Mouse (Mus musculus) erythroblast, adult 5-6 weeks (primary cell): ENCODE results near the gene Thpo. TPM values are rescaled to one million over a fixed set of nuclear protein-coding genes. Genes with fewer than 3 reads are reported as not detected.

Source experiments
- ATAC-seq: replicated peaks from 2 replicates; pipeline ENCODE4 v1.8.0; 2016; ENCODE audit warnings: moderate number of reproducible peaks, mild to moderate bottlenecking, moderate TSS enrichment, inconsistent platforms; ENCODE audit not compliant: poor library complexity, low FRiP score, severe bottlenecking
- total RNA-seq, 2 experiments: library from RNA; stranded (forward) in 1 of 2; stranded (reverse) in 1 of 2; fragments of 150-400 nt in 1 of 2; fragments of 200-764, 138-1000 nt in 1 of 2; gene quantifications; 2 replicates each; pipeline versions ENCODE4 v1.2.3 to v1.2.4; 2015 to 2017; ENCODE audit warnings: low replicate concordance in 2 of 2

Thpo gene
- total RNA-seq (2015; ENCODE audit: low replicate concordance) (not detected in 2 replicates), total RNA-seq (2017; ENCODE audit: low replicate concordance) (not detected in 2 replicates)

GRCm38 (mm10) chr16:20733731-20734730 lies at the start of gene Thpo:
Gene Thpo (minus strand): TSS chr16:20734511.
- ATAC-seq = no peak

GRCm38 (mm10) chr16:20783891-20784290 lies 49.6 kb upstream of the Thpo start:
- no peak for ATAC-seq

DNA sequence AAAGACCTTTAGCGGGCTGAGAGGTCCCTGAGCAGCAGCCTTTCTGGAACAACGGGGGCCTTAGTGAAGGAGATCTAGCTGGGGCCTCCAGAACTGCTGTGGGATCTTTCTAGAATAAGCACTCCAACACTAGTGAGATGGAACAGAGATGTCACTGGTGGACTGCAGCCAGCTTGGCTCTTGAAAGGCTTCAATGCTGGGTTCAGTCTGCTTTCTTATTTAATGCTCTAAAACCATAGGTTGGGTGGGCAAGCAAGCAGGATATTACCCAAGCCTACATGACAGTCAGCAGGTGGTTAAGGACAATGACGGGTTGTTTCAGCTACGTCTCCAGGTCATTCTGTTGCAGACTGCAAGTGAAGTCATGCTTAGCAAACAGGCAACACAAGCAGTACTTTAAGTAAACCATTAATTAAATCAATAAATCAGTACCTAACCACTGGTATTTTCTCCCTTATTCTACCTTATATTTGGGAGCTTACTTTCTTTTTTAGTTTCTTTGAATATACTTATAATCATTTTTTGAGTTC lies 46.9 kb upstream of the Thpo start:
- ATAC-seq = no peak

DNA sequence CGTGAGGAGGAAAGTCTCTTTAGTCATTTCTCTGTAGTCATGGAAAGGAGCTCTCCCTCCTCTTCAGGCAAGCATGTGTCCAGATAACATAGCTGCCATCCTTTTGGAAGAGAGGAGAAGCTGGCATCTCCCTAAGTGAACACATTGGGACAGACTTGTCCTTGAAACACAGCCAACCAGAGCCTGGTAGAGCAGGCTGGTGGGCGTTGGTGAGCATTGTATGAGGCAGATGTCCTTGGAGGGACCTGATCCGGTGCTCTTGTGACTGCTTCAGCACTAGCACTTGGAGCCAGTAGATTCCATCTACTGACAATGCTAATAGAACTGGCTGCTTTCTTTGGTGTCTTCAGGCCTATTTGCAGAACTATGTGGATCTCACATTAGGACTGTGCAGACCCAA lies 45.5 kb upstream of the Thpo start:
- ATAC-seq = no peak

- ATAC-seq = no peak
Observed at GRCm38 (mm10) chr16:20775021-20775420, 40.7 kb upstream of the Thpo start.

GRCm38 (mm10) chr16:20765244-20765643 lies 30.9 kb upstream of the Thpo start:
- ATAC-seq = peak; percentile 64

- no peak for ATAC-seq
Observed at GRCm38 (mm10) chr16:20761681-20762080, 27.4 kb upstream of the Thpo start.

DNA sequence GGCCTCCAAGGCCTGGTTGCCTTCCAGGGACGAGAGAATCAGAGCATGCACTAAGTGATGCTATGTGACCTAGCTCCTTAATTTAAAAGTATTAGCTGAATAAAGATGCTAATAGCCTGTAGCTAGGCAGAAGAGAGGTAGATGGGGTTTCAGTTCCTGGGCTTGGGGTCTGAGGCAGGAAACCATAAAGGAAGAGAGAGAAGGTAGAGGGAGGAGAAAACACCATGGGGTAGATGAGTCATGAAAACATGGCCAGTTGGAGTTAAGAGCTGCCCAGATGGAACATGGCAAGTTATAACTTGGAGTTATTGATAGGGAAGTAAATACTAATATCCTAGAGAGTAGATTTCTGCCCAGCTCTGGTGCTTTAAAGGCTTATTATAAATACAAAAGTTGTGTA lies 23.1 kb upstream of the Thpo start:
- no peak for ATAC-seq

GRCm38 (mm10) chr16:20756052-20756451 lies 21.7 kb upstream of the Thpo start:
- ATAC-seq = no peak

DNA sequence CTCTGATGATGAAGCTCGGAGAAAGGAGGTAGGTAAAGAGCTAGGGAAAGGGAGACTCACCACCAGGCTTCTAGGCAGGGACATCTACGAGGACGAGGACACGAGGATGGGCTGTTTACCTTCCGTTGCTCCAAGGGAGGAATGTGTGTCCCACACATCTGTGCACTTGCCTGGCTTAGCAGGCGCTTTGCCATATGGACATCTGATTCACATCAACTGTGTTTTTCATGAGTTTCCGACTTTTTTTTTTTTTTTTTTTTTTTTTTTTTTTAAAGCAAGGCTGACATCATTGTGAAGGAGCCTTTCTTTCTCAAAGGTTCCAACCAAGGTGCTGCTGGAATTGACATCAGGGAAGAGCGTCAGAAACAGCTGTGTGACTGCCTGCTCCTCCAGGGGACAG lies 16.2 kb upstream of the Thpo start:
- no peak for ATAC-seq

DNA sequence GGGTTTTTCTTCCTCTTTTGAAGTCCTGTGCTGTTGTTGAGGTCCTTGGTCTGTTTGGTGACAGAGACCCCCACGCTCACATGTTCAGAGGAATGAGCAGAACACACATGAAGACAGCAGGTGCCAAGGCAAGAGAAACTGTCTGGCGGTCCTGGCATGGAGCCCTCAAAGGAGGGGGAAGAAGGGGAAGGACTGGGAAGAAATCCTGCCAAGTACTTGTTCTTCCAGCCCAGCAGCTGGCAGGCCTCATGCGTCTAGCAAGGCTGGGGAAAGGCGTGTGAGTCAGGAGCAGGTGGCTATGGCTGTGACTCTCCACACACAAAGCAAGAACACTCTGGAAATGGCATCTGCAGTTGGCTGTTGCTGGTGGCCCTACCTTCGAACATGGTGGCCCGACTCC lies 12.3 kb upstream of the Thpo start:
- ATAC-seq = no peak

DNA sequence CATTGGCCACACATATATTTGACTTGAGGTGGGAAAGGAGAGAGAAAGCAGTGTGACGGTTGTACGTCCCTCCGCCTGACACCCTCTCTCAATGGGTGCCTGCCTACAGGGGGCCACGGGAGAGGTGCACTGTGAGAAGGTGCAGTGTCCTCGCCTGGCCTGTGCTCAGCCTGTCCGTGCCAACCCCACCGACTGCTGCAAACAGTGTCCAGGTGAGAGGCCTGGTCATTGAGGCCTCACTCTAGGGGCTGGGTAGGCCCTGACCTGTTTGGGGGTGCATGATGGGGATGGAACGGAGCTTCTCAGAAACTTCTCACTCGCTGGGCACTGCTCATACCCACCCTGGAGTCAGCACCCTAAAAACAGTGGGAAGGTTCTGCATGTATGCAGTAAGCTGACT lies 5.5 kb upstream of the Thpo start:
- ATAC-seq = no peak

DNA sequence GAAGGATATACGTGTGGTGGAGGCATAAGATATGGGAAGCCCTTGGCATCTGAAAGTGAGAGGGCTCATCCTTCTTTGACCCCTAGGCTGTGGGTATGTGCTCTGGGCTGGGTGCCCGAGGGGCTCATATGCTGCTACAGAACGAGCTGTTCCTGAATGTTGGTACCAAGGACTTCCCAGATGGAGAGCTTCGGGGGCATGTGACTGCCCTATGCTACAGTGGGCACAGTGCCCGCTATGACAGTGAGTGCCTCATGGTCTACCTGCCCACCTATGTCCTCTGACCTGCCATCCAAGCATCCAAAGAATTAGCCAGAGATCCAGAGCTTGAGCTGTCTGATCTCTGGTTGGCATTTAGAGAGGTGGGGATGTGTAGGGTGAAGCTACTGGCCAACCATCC lies 2.5 kb upstream of the Thpo start:
- no peak for ATAC-seq

DNA sequence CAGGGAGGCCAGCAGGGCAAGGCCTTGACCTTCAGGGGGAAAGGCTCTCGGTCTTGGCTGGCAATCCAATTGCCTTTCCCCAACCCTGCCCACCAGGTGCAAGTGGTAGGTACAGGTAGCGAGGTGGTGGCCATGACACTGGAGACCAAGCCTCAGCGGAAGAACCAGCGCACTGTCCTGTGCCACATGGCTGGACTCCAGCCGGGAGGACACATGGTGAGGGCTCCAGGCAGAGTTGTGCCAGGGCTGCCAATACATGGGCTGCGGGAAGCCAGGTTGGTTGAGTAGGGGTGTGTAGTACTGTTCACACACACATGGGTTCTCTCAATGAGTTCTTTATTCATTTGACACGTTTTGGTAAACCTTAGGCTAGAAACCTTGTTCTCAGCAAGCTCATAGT lies 1.9 kb upstream of the Thpo start:
- ATAC-seq = no peak

- ATAC-seq = no peak
Observed at GRCm38 (mm10) chr16:20735651-20736050, 1.3 kb upstream of the Thpo start.

DNA sequence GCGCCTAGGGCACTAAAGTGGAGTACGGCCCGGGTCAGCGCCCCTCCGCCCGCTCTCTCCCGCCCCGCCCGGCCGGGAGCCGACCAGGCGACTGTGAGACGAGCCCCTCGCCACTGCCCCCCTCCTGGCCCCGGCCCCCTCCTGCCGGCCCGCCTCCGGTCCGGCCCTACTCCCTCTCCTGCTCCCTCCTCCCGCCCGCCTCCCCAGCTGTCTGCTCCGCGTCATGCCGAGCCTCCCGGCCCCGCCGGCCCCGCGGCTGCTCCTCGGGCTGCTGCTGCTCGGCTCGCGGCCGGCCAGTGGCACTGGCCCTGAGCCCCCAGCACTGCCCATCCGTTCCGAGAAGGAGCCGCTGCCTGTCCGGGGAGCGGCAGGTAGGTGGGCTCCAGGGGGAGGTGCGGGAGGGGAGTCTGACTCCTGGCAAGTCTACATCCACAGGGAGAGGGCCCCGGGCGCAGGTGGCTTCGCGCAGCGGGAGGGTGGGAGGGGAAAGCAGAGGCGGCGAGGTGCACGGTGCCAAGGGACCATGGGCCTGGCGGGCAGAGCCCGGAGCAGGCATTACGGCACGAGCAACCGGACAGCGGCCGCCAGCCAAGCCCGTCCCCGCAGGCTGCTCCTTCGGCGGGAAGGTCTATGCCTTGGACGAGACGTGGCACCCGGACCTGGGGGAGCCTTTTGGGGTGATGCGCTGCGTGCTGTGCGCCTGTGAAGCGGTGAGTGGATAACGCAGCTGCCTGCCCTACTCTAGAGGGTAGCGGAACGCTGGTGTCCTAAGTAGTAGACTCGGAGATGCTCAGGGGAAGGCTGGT lies 1.2 kb downstream of the Thpo start, which contains the start of gene Chrd:
Gene Chrd (plus strand): TSS at position 203 of the 806 bp plus-strand sequence.
- no peak for ATAC-seq

- no peak for ATAC-seq
Observed at GRCm38 (mm10) chr16:20732251-20732924, 1.9 kb downstream of the Thpo start.

- ATAC-seq = no peak
Observed at GRCm38 (mm10) chr16:20731688-20732087, 2.6 kb downstream of the Thpo start.

GRCm38 (mm10) chr16:20730293-20730711 lies 4.0 kb downstream of the Thpo start:
- no peak for ATAC-seq

DNA sequence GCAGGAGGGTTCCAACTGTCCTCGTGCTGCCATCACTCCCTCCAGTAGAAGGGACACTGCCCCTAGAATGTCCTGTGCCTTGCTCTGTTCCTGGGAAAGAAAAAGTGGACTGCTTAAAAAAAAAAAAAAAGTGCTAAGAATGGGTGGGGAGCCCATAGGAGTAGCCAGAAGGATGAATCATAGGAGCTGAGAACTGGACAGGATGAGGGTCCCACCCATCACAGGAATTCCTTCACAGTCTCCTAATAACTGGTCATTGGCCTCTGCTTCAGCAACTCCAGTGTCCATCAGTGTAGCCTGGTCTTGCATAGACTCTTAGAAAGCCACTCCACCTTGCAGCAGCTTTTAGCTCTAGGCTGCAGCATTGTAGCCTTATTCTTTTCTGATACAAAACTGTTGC lies 7.9 kb downstream of the Thpo start:
- ATAC-seq = no peak
